Mouse (Mus musculus) liver, postnatal 0 days (tissue): Measurements from ENCODE around the gene Ssc4d. TPM values are rescaled to one million over a fixed set of nuclear protein-coding genes. Genes with fewer than 3 reads are reported as not detected.

Experiments used
- ATAC-seq: fragments of 200-750 bp; cut with Nextera tagmentation; 2 replicates; pipeline ENCODE4 v1.8.0; 2017; ENCODE audit warnings: mild to moderate bottlenecking, moderate library complexity
- DNase-seq: peaks from one replicate; pipeline ENCODE4 v3.0.0-alpha.2; 2016
- H3K27ac ChIP-seq: fragments of 300-500 bp; sonication (generic); 2 replicates; pipeline ENCODE4 v1.5.1; 2014; ENCODE audit warnings: antibody characterized with exemption, moderate library complexity, mild to moderate bottlenecking, low read depth
- H3K27me3 ChIP-seq: fragments of 300-500 bp; sonication (generic); 2 replicates; pipeline ENCODE4 v1.6.1; 2014; ENCODE audit warnings: low read length, control low read depth, mixed read lengths; ENCODE audit not compliant: insufficient read depth
- H3K36me3 ChIP-seq: fragments of 300-500 bp; sonication (generic); replicated peaks from 2 replicates; pipeline ENCODE4 v1.6.1; 2014; ENCODE audit warnings: mild to moderate bottlenecking, control low read depth, low read length, moderate library complexity, mixed read lengths; ENCODE audit not compliant: insufficient read depth
- H3K4me1 ChIP-seq: fragments of 300-500 bp; sonication (generic); 2 replicates; pipeline ENCODE4 v1.6.1; 2014; ENCODE audit warnings: antibody characterized with exemption, mild to moderate bottlenecking, control low read depth; ENCODE audit not compliant: insufficient read depth
- H3K4me2 ChIP-seq: fragments of 300-500 bp; sonication (generic); 2 replicates; pipeline ENCODE4 v1.6.1; 2014; ENCODE audit warnings: low read depth, mild to moderate bottlenecking, low read length, moderate library complexity, mixed read lengths
- H3K4me3 ChIP-seq: fragments of 300-500 bp; sonication (generic); 2 replicates; pipeline ENCODE4 v1.5.1; 2014; ENCODE audit warnings: low read depth, low read length
- H3K9ac ChIP-seq: fragments of 300-500 bp; sonication (generic); replicated peaks from 2 replicates; pipeline ENCODE4 v1.6.1; 2014; ENCODE audit warnings: mild to moderate bottlenecking, moderate library complexity
- H3K9me3 ChIP-seq: fragments of 300-500 bp; sonication (generic); 2 replicates; pipeline ENCODE4 v1.6.1; 2016; ENCODE audit warnings: mild to moderate bottlenecking, control low read depth, low read length, mixed read lengths
- CTCF ChIP-seq: sonication (generic); IDR thresholded peaks from 2 replicates; pipeline ENCODE4 v1.5.1; 2016; ENCODE audit warnings: antibody characterized with exemption, low read depth
- EP300 ChIP-seq: IDR thresholded peaks from 2 replicates; pipeline ENCODE4 v1.6.1; 2016; ENCODE audit warnings: antibody characterized with exemption, low read depth, mild to moderate bottlenecking
- WGBS: fragments of 180-500 bp; shearing (Covaris S2); extraction: QIAGEN DNeasy Blood & Tissue Kit; methylation state at CpG from one replicate; pipeline ENCODE4 v1.1.7; 2014; ENCODE audit not compliant: insufficient replicate concordance; 5-methylcytosine and 5-hydroxymethylcytosine counted together
- polyA plus RNA-seq: library from polyadenylated mRNA; unstranded; fragments of >200 nt; fragmentation: Nextera tagmentation; extraction: Ambion mirVana; gene quantifications from 2 replicates; pipeline ENCODE4 v1.2.1, GENCODE M21; 2015

The Ssc4d gene
- polyA plus RNA-seq, 1 experiment from 2014 or later: 1.7 TPM

- no peak for DNase-seq
- WGBS: 0% methylated on average over 11 of the region's 11 CpGs
- ATAC-seq: no peak
These were observed 12.2 kb downstream of the Ssc4d start for GRCm38 (mm10) chr5:135962125-135962491.

GRCm38 (mm10) chr5:135960909-135961635 lies 13.3 kb downstream of the Ssc4d start:
- peak overlapping the region; percentile 72 for H3K9ac ChIP-seq
- DNase-seq (no peak), ATAC-seq (no peak)
- H3K27me3 ChIP-seq: no peaks in the 10 kb centered on the region
- H3K9me3 ChIP-seq: no peaks in the 10 kb centered on the region
- TF ChIP-seq EP300 (no peak), CTCF (no peak)
- peaks cover 55% of the 10 kb centered on the region for H3K4me1 ChIP-seq
- peak overlapping the region; percentile 98 for H3K27ac ChIP-seq
- no peaks in the 10 kb centered on the region for H3K36me3 ChIP-seq
- WGBS: 88% methylated on average over 15 of the region's 15 CpGs
- peak overlapping the region; percentile 52 for H3K4me3 ChIP-seq
- peak overlapping the region; percentile 89 for H3K4me2 ChIP-seq

More at GRCm38 (mm10) chr5:135962125-135962491, 12.2 kb downstream of the Ssc4d start:
- Histone ChIP-seq H3K27me3 (no peaks in the 10 kb centered on the region), H3K4me3 (peak overlapping the region; percentile 52), H3K4me1 (peaks cover 44% of the 10 kb centered on the region), H3K36me3 (no peaks in the 10 kb centered on the region), H3K9ac (peak overlapping the region; percentile 72), H3K27ac (peak overlapping the region; percentile 98), H3K4me2 (peak overlapping the region; percentile 89), H3K9me3 (no peaks in the 10 kb centered on the region)
- 0 out of 2 replicates have a peak, but pooled peaks have one; percentile 29 for TF ChIP-seq CTCF
- 0 out of 2 replicates have a peak, but pooled peaks have one; percentile 34 for TF ChIP-seq EP300

- DNase-seq (no peak), ATAC-seq (no peak)
- H3K27me3 ChIP-seq: no peaks in the 10 kb centered on the region
- no peak overlapping the region for H3K4me3 ChIP-seq
- 95% methylated on average over 7 of the region's 7 CpGs for WGBS
- H3K27ac ChIP-seq: no peak overlapping the region
- no peak overlapping the region for H3K9ac ChIP-seq
- no peak overlapping the region for H3K4me2 ChIP-seq
- TF ChIP-seq CTCF: no peak
- no peak for TF ChIP-seq EP300
- no peaks in the 10 kb centered on the region for H3K36me3 ChIP-seq
- H3K4me1 ChIP-seq: peaks cover 51% of the 10 kb centered on the region
- H3K9me3 ChIP-seq: no peaks in the 10 kb centered on the region
These were observed 14.4 kb downstream of the Ssc4d start for GRCm38 (mm10) chr5:135959911-135960310.

GRCm38 (mm10) chr5:135958367-135958766 lies 16.0 kb downstream of the Ssc4d start:
- Histone ChIP-seq H3K4me2 (peak overlapping the region; percentile 63; the same call in 1 of the 2 replicates), H3K4me3 (no peak overlapping the region), H3K27ac (peak overlapping the region; percentile 86), H3K4me1 (peaks cover 50% of the 10 kb centered on the region), H3K9ac (no peak overlapping the region), H3K36me3 (no peaks in the 10 kb centered on the region), H3K9me3 (no peaks in the 10 kb centered on the region), H3K27me3 (no peaks in the 10 kb centered on the region)
- TF ChIP-seq EP300 (no peak), CTCF (no peak)
- ATAC-seq (no peak), DNase-seq (no peak)
- 91% methylated on average over 4 of the region's 4 CpGs for WGBS

- Histone ChIP-seq H3K4me1 (peaks cover 44% of the 10 kb centered on the region), H3K9me3 (no peaks in the 10 kb centered on the region), H3K36me3 (no peaks in the 10 kb centered on the region), H3K4me3 (peak overlapping the region; percentile 21), H3K9ac (peak overlapping the region; percentile 23), H3K4me2 (peak overlapping the region; percentile 63), H3K27me3 (no peaks in the 10 kb centered on the region), H3K27ac (peak overlapping the region; percentile 86)
- 8% methylated on average over 28 of the region's 28 CpGs for WGBS
- DNase-seq (peak; percentile 95), ATAC-seq (peak; percentile 78)
- TF ChIP-seq EP300 (peak; percentile 64; the same call in 1 of the 2 replicates), CTCF (no peak)
These were observed 16.9 kb downstream of the Ssc4d start for GRCm38 (mm10) chr5:135957207-135957974.
